38 mouse cellular contexts compared by ENCODE assay signal in the genomic region with DNA sequence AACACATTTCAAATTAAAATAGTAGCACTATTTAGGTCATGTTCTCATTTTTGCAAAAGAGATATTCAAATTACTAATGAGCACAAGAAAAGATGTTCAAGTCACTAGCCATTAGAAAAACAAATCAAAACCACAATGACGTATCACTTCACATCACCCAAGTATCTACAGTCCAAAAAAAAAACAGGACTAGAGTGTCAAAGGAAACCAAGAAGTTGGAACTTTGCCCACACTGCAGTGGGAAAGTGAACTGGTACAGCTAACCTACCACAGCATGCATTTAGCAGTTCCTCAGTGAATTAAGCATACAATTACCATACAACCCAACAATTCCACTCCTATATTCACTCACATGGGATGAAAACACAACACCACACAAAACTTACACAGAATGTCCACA. TPM values are rescaled to one million over a fixed set of nuclear protein-coding genes. Genes with fewer than 3 reads are reported as not detected.
DNase-seq lines count a peak whose midpoint lies in the region; ATAC-seq lines count a peak whose summit lies in the region.
"Had no signal": no experiment of that assay in that cellular context is flagged by ENCODE, and none has a peak within 500 bp of the region (broad histone marks: within the 10 kb centered on the region; RNA-seq: fewer than 3 reads in every experiment).

No protein-coding gene starts in this region.

- no peaks in the 10 kb centered on the region for H3K36me3 ChIP-seq in embryonic facial prominence, embryonic 14.5 days (ENCODE audit: control insufficient read depth, insufficient read depth, low read length)
- no peaks in the 10 kb centered on the region for H3K36me3 ChIP-seq in embryonic facial prominence, embryonic 10.5 days (replicated peaks)
- no peaks in the 10 kb centered on the region for H3K36me3 ChIP-seq in forebrain, embryonic 13.5 days (ENCODE audit: poor library complexity, severe bottlenecking)
- no peaks in the 10 kb centered on the region for H3K36me3 ChIP-seq in heart, embryonic 12.5 days
- H3K36me3 ChIP-seq: embryonic facial prominence, embryonic 12.5 days; forebrain, embryonic 10.5 days; hindbrain, embryonic 10.5 days; hindbrain, embryonic 15.5 days; midbrain, embryonic 12.5 days; neural tube, embryonic 12.5 days had no signal

- no peak overlapping the region for H3K4me2 ChIP-seq in embryonic facial prominence, embryonic 14.5 days (ENCODE audit: low read depth, low read length)
- no peak overlapping the region for H3K4me2 ChIP-seq in forebrain, embryonic 13.5 days
- H3K4me2 ChIP-seq in heart, embryonic 12.5 days: no peak overlapping the region
- H3K4me2 ChIP-seq: embryonic facial prominence, embryonic 12.5 days; heart, embryonic 11.5 days; hindbrain, embryonic 15.5 days; midbrain, embryonic 12.5 days; neural tube, embryonic 12.5 days had no signal

- H3K9ac ChIP-seq in embryonic facial prominence, embryonic 14.5 days (ENCODE audit: low read depth, low read length): no peak overlapping the region
- H3K9ac ChIP-seq in forebrain, embryonic 13.5 days: no peak overlapping the region
- H3K9ac ChIP-seq in heart, embryonic 12.5 days: no peak overlapping the region
- H3K9ac ChIP-seq: embryonic facial prominence, embryonic 12.5 days; hindbrain, embryonic 15.5 days; liver, embryonic 14.5 days; midbrain, embryonic 12.5 days; neural tube, embryonic 12.5 days had no signal

- H3K4me1 ChIP-seq in embryonic facial prominence, embryonic 14.5 days (ENCODE audit: control insufficient read depth, insufficient read depth, low read length): 0 out of 2 replicates have a peak, but pooled peaks cover 5% of the 10 kb centered on the region
- H3K4me1 ChIP-seq in embryonic facial prominence, embryonic 10.5 days: peaks cover 4% of the 10 kb centered on the region
- H3K4me1 ChIP-seq in forebrain, embryonic 13.5 days: peaks cover 7% of the 10 kb centered on the region
- peaks cover 4% of the 10 kb centered on the region; the same call in 1 of the 2 replicates for H3K4me1 ChIP-seq in heart, embryonic 12.5 days (replicated peaks)

- 64% methylated on average over 1 of the region's 1 CpGs for WGBS in embryonic facial prominence, embryonic 14.5 days
- 87% methylated on average over 1 of the region's 1 CpGs for WGBS in embryonic facial prominence, embryonic 10.5 days
- WGBS in forebrain, embryonic 13.5 days: 93% methylated on average over 1 of the region's 1 CpGs
- WGBS in heart, embryonic 12.5 days: 46% methylated on average over 1 of the region's 1 CpGs

- no peak for ATAC-seq in embryonic facial prominence, embryonic 14.5 days (ENCODE audit: low read depth)
- peak; percentile 31; the same call in 1 of the 2 replicates for ATAC-seq in megakaryocyte progenitor cell, adult 5-6 weeks (replicated peaks; ENCODE audit: poor library complexity)
- ATAC-seq in forebrain, embryonic 13.5 days: no peak
- no peak for ATAC-seq in heart, embryonic 12.5 days (ENCODE audit: insufficient number of reproducible peaks, low FRiP score)
- ATAC-seq: forebrain, embryonic 16.5 days; intestine, embryonic 16.5 days had no signal

- DNase-seq in embryonic facial prominence, embryonic 14.5 days (ENCODE audit: low spot score): peak; percentile 31
- no peak for DNase-seq in embryonic facial prominence, embryonic 10.5 days (ENCODE audit: low spot score)
- peak; percentile 41 for DNase-seq in MN1 (ENCODE audit: low spot score)
- peak; percentile 22 for DNase-seq in brain, adult 2 months (ENCODE audit: low read depth, low spot score)
- DNase-seq in gastrocnemius, postnatal 10 days: no peak
- DNase-seq: adrenal gland, postnatal 14 days; B cell, adult 2 months; cerebellum, adult 18-20 months; cerebellum, postnatal 10 days; gastrocnemius, adult 2 months; heart, adult 18-20 months; kidney, adult 8-10 months; kidney, postnatal 4 days; layer of hippocampus, postnatal 36 days; liver; lung, adult 2 months; lung, postnatal 14 days; right cerebral cortex, adult 18-20 months; spleen, adult 18-20 months; thymus, adult 18-20 months; thymus, postnatal 25 days had no signal

- no peaks in the 10 kb centered on the region for H3K27me3 ChIP-seq in embryonic facial prominence, embryonic 14.5 days (replicated peaks; ENCODE audit: control insufficient read depth, insufficient read depth, low read length)
- H3K27me3 ChIP-seq in embryonic facial prominence, embryonic 10.5 days (replicated peaks; ENCODE audit: low read depth, poor library complexity, severe bottlenecking): no peaks in the 10 kb centered on the region
- no peaks in the 10 kb centered on the region for H3K27me3 ChIP-seq in forebrain, embryonic 13.5 days
- no peaks in the 10 kb centered on the region for H3K27me3 ChIP-seq in heart, embryonic 12.5 days (replicated peaks)
- H3K27me3 ChIP-seq: embryonic facial prominence, embryonic 12.5 days; hindbrain, embryonic 15.5 days; megakaryocyte, embryonic 14.5 days; midbrain, embryonic 12.5 days; neural tube, embryonic 12.5 days had no signal

- no peak overlapping the region for H3K27ac ChIP-seq in embryonic facial prominence, embryonic 14.5 days (replicated peaks; ENCODE audit: low read depth, low read length)
- H3K27ac ChIP-seq in embryonic facial prominence, embryonic 10.5 days (replicated peaks): no peak overlapping the region
- no peak overlapping the region for H3K27ac ChIP-seq in forebrain, embryonic 13.5 days
- H3K27ac ChIP-seq in heart, embryonic 12.5 days (ENCODE audit: poor library complexity, severe bottlenecking): no peak overlapping the region
- H3K27ac ChIP-seq: embryonic facial prominence, embryonic 12.5 days; forebrain, embryonic 10.5 days; gastrocnemius, adult 2 months; hindbrain, embryonic 10.5 days; hindbrain, embryonic 15.5 days; kidney, postnatal 0 days; liver, embryonic 14.5 days; midbrain, embryonic 12.5 days; neural tube, embryonic 12.5 days; stomach, postnatal 0 days had no signal

- no peak overlapping the region for H3K4me3 ChIP-seq in embryonic facial prominence, embryonic 14.5 days (ENCODE audit: low read depth, low read length)
- no peak overlapping the region for H3K4me3 ChIP-seq in embryonic facial prominence, embryonic 10.5 days
- no peak overlapping the region for H3K4me3 ChIP-seq in forebrain, embryonic 13.5 days
- no peak overlapping the region for H3K4me3 ChIP-seq in heart, embryonic 12.5 days
- H3K4me3 ChIP-seq: embryonic facial prominence, embryonic 12.5 days; forebrain, embryonic 10.5 days; gastrocnemius, adult 2 months; hindbrain, embryonic 10.5 days; hindbrain, embryonic 15.5 days; megakaryocyte, embryonic 14.5 days; midbrain, embryonic 12.5 days; myocyte; neural tube, embryonic 12.5 days had no signal

- H3K9me3 ChIP-seq in embryonic facial prominence, embryonic 14.5 days (ENCODE audit: control insufficient read depth, low read length): no peaks in the 10 kb centered on the region
- no peaks in the 10 kb centered on the region for H3K9me3 ChIP-seq in embryonic facial prominence, embryonic 10.5 days
- H3K9me3 ChIP-seq in forebrain, embryonic 13.5 days (replicated peaks): no peaks in the 10 kb centered on the region
- H3K9me3 ChIP-seq in heart, embryonic 12.5 days (replicated peaks): no peaks in the 10 kb centered on the region
- H3K9me3 ChIP-seq: embryonic facial prominence, embryonic 12.5 days; forebrain, embryonic 10.5 days; hindbrain, embryonic 10.5 days; hindbrain, embryonic 15.5 days; megakaryocyte, embryonic 14.5 days; midbrain, embryonic 12.5 days; neural tube, embryonic 12.5 days had no signal

RNA-seq across cellular contexts. Expression of a gene that starts 5.4 kb away (rescaled TPM):
- polyA plus RNA-seq in embryonic facial prominence, embryonic 14.5 days (2014; fragmentation: Nextera tagmentation; extraction: Ambion mirVana): 12.2 and 14.4 TPM in 2 replicates
- polyA plus RNA-seq in embryonic facial prominence, embryonic 10.5 days (2016; fragmentation: Nextera tagmentation; extraction: Ambion mirVana): 6.9 and 7.4 TPM in 2 replicates
- total RNA-seq in megakaryocyte progenitor cell, adult 5-6 weeks (2015): 3.2 and 5.6 TPM in 2 replicates
- 9.0 and 11.5 TPM in 2 replicates for total RNA-seq in megakaryocyte progenitor cell, adult 5-6 weeks (2017)
- polyA plus RNA-seq in forebrain, embryonic 13.5 days (2015; fragmentation: Nextera tagmentation; extraction: Ambion mirVana): 24.5 and 26.1 TPM in 2 replicates
- 7.7 and 8.7 TPM in 2 replicates for polyA plus RNA-seq in heart, embryonic 12.5 days (2016; fragmentation: Nextera tagmentation; extraction: Ambion mirVana)
- 10 to 100 TPM in 1 of 2 experiments, 1 to 10 TPM in 1; 9.5 to 11.1 TPM for total RNA-seq in gastrocnemius, postnatal 10 days (2021)

Comparison
In these comparisons a context has a peak if more than half of its experiments do, and no peak if none do; other contexts are left out.
1. DNase-seq: peak in embryonic facial prominence, embryonic 14.5 days (single experiment), MN1 (single experiment) and brain, adult 2 months (single experiment); none in embryonic facial prominence, embryonic 10.5 days (single experiment) and gastrocnemius, postnatal 10 days (single experiment).